Mouse (Mus musculus) right cerebral cortex, postnatal 25 days (tissue): ENCODE results near the gene Cnpy1.

Experiments used
- DNase-seq: peaks from one replicate; pipeline ENCODE4 v3.0.0; 2022

The Cnpy1 gene

GRCm38 (mm10) chr5:28179237-28179790 is 66.3 kb downstream of the Cnpy1 start:
- DNase-seq: no peak

GRCm38 (mm10) chr5:28178322-28178721 is 67.3 kb downstream of the Cnpy1 start:
- DNase-seq: no peak

GRCm38 (mm10) chr5:28176585-28176984 is 69.0 kb downstream of the Cnpy1 start:
- DNase-seq: no peak

- DNase-seq: no peak
Observed at GRCm38 (mm10) chr5:28176023-28176422, 69.6 kb downstream of the Cnpy1 start.

- no peak for DNase-seq
Observed at GRCm38 (mm10) chr5:28175570-28175919, 70.1 kb downstream of the Cnpy1 start.

GRCm38 (mm10) chr5:28174876-28175569 is 70.6 kb downstream of the Cnpy1 start:
- DNase-seq: no peak

GRCm38 (mm10) chr5:28174086-28174485 is 71.5 kb downstream of the Cnpy1 start:
- no peak for DNase-seq

GRCm38 (mm10) chr5:28173674-28174073 is 71.9 kb downstream of the Cnpy1 start:
- DNase-seq: no peak

GRCm38 (mm10) chr5:28172921-28173670 is 72.5 kb downstream of the Cnpy1 start:
- DNase-seq: no peak

- no peak for DNase-seq
Observed at GRCm38 (mm10) chr5:28172261-28172920, 73.2 kb downstream of the Cnpy1 start.

- no peak for DNase-seq
Observed at GRCm38 (mm10) chr5:28171667-28172066, 73.9 kb downstream of the Cnpy1 start.

- DNase-seq: no peak
Observed at GRCm38 (mm10) chr5:28170892-28171291, 74.7 kb downstream of the Cnpy1 start.

- no peak for DNase-seq
Observed at GRCm38 (mm10) chr5:28170081-28170480, 75.5 kb downstream of the Cnpy1 start.

GRCm38 (mm10) chr5:28169166-28169801 is 76.3 kb downstream of the Cnpy1 start:
- no peak for DNase-seq

GRCm38 (mm10) chr5:28168253-28169165 is 77.1 kb downstream of the Cnpy1 start:
- no peak for DNase-seq

GRCm38 (mm10) chr5:28167611-28168252 is 77.9 kb downstream of the Cnpy1 start:
- no peak for DNase-seq

GRCm38 (mm10) chr5:28166256-28167231 is 79.1 kb downstream of the Cnpy1 start:
- no peak for DNase-seq

- DNase-seq: no peak
Observed at GRCm38 (mm10) chr5:28165358-28166255, 80.0 kb downstream of the Cnpy1 start, which contains the start of gene En2. Gene En2 (plus strand): TSS chr5:28165694.

- DNase-seq: no peak
Observed at GRCm38 (mm10) chr5:28163926-28164325, 81.7 kb downstream of the Cnpy1 start.
